12 mouse cellular contexts compared by ENCODE assay signal in the genomic region with DNA sequence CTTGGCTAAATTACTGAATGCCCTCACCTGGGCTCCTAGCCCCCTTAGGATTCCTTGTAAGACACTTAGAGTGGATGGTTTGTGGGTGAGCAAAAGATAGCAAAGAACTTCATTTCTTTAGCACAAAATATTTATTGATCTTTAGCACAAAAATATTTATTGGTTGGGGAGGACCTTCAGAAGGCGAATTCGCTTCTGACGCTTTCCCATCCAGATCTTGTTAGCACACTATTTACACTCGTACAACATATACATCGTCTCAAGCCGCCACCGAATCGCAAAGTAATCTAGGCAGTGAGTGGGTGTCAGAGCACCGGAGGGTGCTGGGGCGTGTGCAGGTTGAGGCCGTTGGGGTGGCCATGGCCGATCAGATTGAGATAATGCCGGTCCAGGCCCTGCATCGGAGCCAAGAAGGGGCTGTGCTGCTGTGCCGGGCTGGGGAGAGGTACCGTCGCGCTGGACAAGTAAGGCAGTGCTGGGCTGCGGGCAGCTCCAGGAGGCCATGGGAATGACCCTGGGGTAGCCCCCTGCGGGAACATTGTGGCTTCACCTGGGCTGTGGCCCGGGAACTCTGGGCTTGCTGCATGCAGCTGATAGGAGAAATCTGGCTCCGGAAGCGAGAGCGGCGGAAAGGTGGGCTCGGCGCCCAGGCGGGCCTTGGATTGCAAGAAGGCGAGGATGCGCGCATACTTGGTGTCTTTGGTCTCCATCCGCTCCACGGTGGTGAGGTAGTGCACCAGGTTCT. TPM values are rescaled to one million over a fixed set of nuclear protein-coding genes. Genes with fewer than 3 reads are reported as not detected.
A peak's percentile ranks its signal among the peaks of the same experiment; 100 is the strongest.
DNase-seq lines count a peak whose midpoint lies in the region; ATAC-seq and TF ChIP-seq lines count a peak whose summit lies in the region.
"Had no signal": no experiment of that assay in that cellular context is flagged by ENCODE, and none has a peak within 500 bp of the region (broad histone marks: within the 10 kb centered on the region; RNA-seq: fewer than 3 reads in every experiment).

No protein-coding gene starts in this region.

- H3K4me1 ChIP-seq in heart, embryonic 12.5 days (replicated peaks) = peaks cover 11% of the 10 kb centered on the region
- H3K4me1 ChIP-seq in heart, postnatal 0 days (ENCODE audit: control insufficient read depth, insufficient read depth) = no peaks in the 10 kb centered on the region
- peaks cover 50% of the 10 kb centered on the region for H3K4me1 ChIP-seq in midbrain, embryonic 13.5 days (replicated peaks)

- no peak overlapping the region for H3K27ac ChIP-seq in heart, embryonic 12.5 days (ENCODE audit: poor library complexity, severe bottlenecking)
- no peak overlapping the region for H3K27ac ChIP-seq in heart, postnatal 0 days (ENCODE audit: low read depth)
- H3K27ac ChIP-seq in midbrain, embryonic 13.5 days = no peak overlapping the region
- H3K27ac ChIP-seq: gastrocnemius, adult 2 months had no signal

- no peak for TF ChIP-seq POLR2A in brain, embryonic 14.5 days (IDR thresholded peaks at IDR 0.05; ENCODE audit: borderline replicate concordance, extremely low read depth, insufficient read depth, insufficient read length, poor library complexity, severe bottlenecking)

- no peak for ATAC-seq in heart, embryonic 12.5 days (ENCODE audit: insufficient number of reproducible peaks, low FRiP score)
- no peak for ATAC-seq in heart, postnatal 0 days (ENCODE audit: insufficient read depth, low read depth)
- no peak for ATAC-seq in midbrain, embryonic 13.5 days
- no peak for ATAC-seq in CD4-positive, CD25-positive, alpha-beta regulatory T cell, adult 4 months

- no peak for DNase-seq in heart, adult 8-10 months (ENCODE audit: low spot score)
- peak; percentile 57 for DNase-seq in brain, embryonic 14.5 days (ENCODE audit: low read depth)
- DNase-seq in heart, postnatal 0 days (ENCODE audit: low spot score) = no peak
- no peak for DNase-seq in adipocyte (ENCODE audit: low spot score)
- DNase-seq in gastrocnemius, postnatal 4 days (ENCODE audit: low spot score in 2 of 2) = no peak
- DNase-seq: gastrocnemius, adult 2 months; lung, adult 18-20 months had no signal

- H3K4me2 ChIP-seq in heart, embryonic 12.5 days = peak overlapping the region; percentile 56
- peak overlapping the region; percentile 41 for H3K4me2 ChIP-seq in heart, postnatal 0 days (ENCODE audit: low read depth, low read length)
- H3K4me2 ChIP-seq in midbrain, embryonic 13.5 days (replicated peaks) = peak overlapping the region; percentile 54

- H3K27me3 ChIP-seq in heart, embryonic 12.5 days (replicated peaks) = peaks cover 91% of the 10 kb centered on the region
- peaks cover 81% of the 10 kb centered on the region for H3K27me3 ChIP-seq in heart, postnatal 0 days (ENCODE audit: control insufficient read depth, insufficient read depth, low read length)
- H3K27me3 ChIP-seq in midbrain, embryonic 13.5 days = peaks cover 87% of the 10 kb centered on the region

- TF ChIP-seq EP300 in heart, postnatal 0 days (IDR thresholded peaks at IDR 0.05; ENCODE audit: low read depth) = no peak

- no peaks in the 10 kb centered on the region for H3K9me3 ChIP-seq in heart, embryonic 12.5 days (replicated peaks)
- H3K9me3 ChIP-seq in heart, postnatal 0 days (replicated peaks; ENCODE audit: control insufficient read depth, low read length) = no peaks in the 10 kb centered on the region
- no peaks in the 10 kb centered on the region for H3K9me3 ChIP-seq in midbrain, embryonic 13.5 days

- H3K9ac ChIP-seq in heart, embryonic 12.5 days = no peak overlapping the region
- no peak overlapping the region for H3K9ac ChIP-seq in heart, postnatal 0 days (replicated peaks; ENCODE audit: low read depth, low read length)
- 0 out of 2 replicates have a peak overlapping the region, but pooled peaks have one; percentile 19 for H3K9ac ChIP-seq in midbrain, embryonic 13.5 days (replicated peaks)

- no peaks in the 10 kb centered on the region for H3K36me3 ChIP-seq in heart, embryonic 12.5 days
- no peaks in the 10 kb centered on the region for H3K36me3 ChIP-seq in heart, postnatal 0 days (replicated peaks; ENCODE audit: control insufficient read depth, insufficient read depth, low read length)
- H3K36me3 ChIP-seq in midbrain, embryonic 13.5 days = no peaks in the 10 kb centered on the region

- WGBS in heart, embryonic 12.5 days = 2% methylated on average over 33 of the region's 33 CpGs
- WGBS in heart, postnatal 0 days = 1% methylated on average over 33 of the region's 33 CpGs
- WGBS in midbrain, embryonic 13.5 days = 2% methylated on average over 33 of the region's 33 CpGs

- no peak for TF ChIP-seq CTCF in brain, embryonic 14.5 days (IDR thresholded peaks at IDR 0.05; ENCODE audit: borderline replicate concordance, extremely low read depth, insufficient read depth, insufficient read length)
- no peak for TF ChIP-seq CTCF in heart, postnatal 0 days (IDR thresholded peaks at IDR 0.05; ENCODE audit: low read depth)

- H3K4me3 ChIP-seq in heart, embryonic 12.5 days = peak overlapping the region; percentile 31
- H3K4me3 ChIP-seq in heart, postnatal 0 days (ENCODE audit: low read depth, low read length) = peak overlapping the region; percentile 25
- H3K4me3 ChIP-seq in midbrain, embryonic 13.5 days (replicated peaks) = peak overlapping the region; percentile 32
- H3K4me3 ChIP-seq: gastrocnemius, adult 2 months had no signal

RNA-seq across cellular contexts. Expression of gene Helt, which starts 2.4 kb away (rescaled TPM):
- not detected in 2 replicates for polyA plus RNA-seq in heart, embryonic 12.5 days (2016; fragmentation: Nextera tagmentation; extraction: Ambion mirVana)
- total RNA-seq in heart, adult 8-10 months (2022) = 1 to 10 TPM in 3 of 4 experiments, under 1 TPM in 1; 0.92 to 4.2 (median 3.3) TPM
- 3.7 and 7.2 TPM in 2 replicates for polyA plus RNA-seq in brain, embryonic 14.5 days (2012; rRNA removed)
- not detected in 2 replicates for total RNA-seq in heart, postnatal 0 days (2014; rRNA removed; ENCODE audit: low replicate concordance)
- polyA plus RNA-seq in heart, postnatal 0 days (2015; fragmentation: Nextera tagmentation; extraction: Ambion mirVana) = not detected in 2 replicates
- polyA plus RNA-seq in midbrain, embryonic 13.5 days (2015; fragmentation: Nextera tagmentation; extraction: Ambion mirVana) = 27.1 and 38.4 TPM in 2 replicates
- polyA plus RNA-seq in CD4-positive, CD25-positive, alpha-beta regulatory T cell, adult 4 months (2017; shearing (Covaris generic)) = not detected
- not detected for total RNA-seq in gastrocnemius, postnatal 4 days (2021)
- total RNA-seq: CH12.LX; layer of hippocampus, adult 18-20 months had no signal
